Mouse (Mus musculus): Measurements from ENCODE around the gene Ralgapa1. TPM values are rescaled to one million over a fixed set of nuclear protein-coding genes. Genes with fewer than 3 reads are reported as not detected.
"Not testable (repeated sequence)": the region's sequence is repeated elsewhere in the genome, so short reads cannot be mapped to it uniquely, and the experiment has no call there.

The Ralgapa1 gene
- polyA plus RNA-seq, 1 experiment from 2014 or later: 18.6 TPM

GRCm38 (mm10) chr12:55798745-55799144 lies 22.2 kb downstream of the Ralgapa1 start:
- Histone ChIP-seq H3K36me3 (0 out of 2 replicates have a peak, but pooled peaks cover 5% of the 10 kb centered on the region), H3K4me2 (no peak overlapping the region), H3K9ac (no peak overlapping the region), H3K27ac (no peak overlapping the region), H3K4me3 (no peak overlapping the region), H3K9me3 (no peaks in the 10 kb centered on the region), H3K4me1 (no peaks in the 10 kb centered on the region), H3K27me3 (no peaks in the 10 kb centered on the region)
- WGBS: 93% methylated on average over 4 of the region's 4 CpGs
- ATAC-seq (ENCODE audit: insufficient number of reproducible peaks, insufficient read depth, low FRiP score, low TSS enrichment, low read depth): no peak

GRCm38 (mm10) chr12:55797103-55797502 lies 23.9 kb downstream of the Ralgapa1 start:
- no peak overlapping the region for H3K9ac ChIP-seq
- no peaks in the 10 kb centered on the region for H3K27me3 ChIP-seq
- H3K4me3 ChIP-seq: no peak overlapping the region
- 84% methylated on average over 3 of the region's 3 CpGs for whole genome bisulfite sequencing
- H3K36me3 ChIP-seq: 0 out of 2 replicates have a peak, but pooled peaks cover 7% of the 10 kb centered on the region
- no peaks in the 10 kb centered on the region for H3K9me3 ChIP-seq
- no peaks in the 10 kb centered on the region for H3K4me1 ChIP-seq
- H3K4me2 ChIP-seq: no peak overlapping the region
- H3K27ac ChIP-seq: no peak overlapping the region
- no peak for ATAC-seq (ENCODE audit: insufficient number of reproducible peaks, insufficient read depth, low FRiP score, low TSS enrichment, low read depth)

DNA sequence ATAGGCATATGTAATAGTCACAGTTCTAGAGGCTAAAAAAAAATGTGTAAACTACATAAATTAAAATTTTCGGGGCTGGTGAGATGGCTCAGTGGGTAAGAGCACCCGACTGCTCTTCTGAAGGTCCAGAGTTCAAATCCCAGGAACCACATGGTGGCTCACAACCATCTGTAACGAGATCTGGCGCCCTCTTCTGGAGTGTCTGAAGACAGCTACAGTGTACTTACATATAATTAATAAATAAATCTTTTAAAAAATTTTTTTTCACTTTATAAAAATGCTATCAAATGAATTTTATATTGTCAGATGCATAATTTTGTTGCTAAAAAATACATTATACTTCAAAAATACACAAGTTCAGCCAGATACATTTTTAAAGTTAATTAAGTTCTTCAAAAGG lies 26.5 kb downstream of the Ralgapa1 start:
- not testable (repeated sequence) for ATAC-seq (ENCODE audit: insufficient number of reproducible peaks, insufficient read depth, low FRiP score, low TSS enrichment, low read depth); H3K4me2 ChIP-seq; H3K4me1 ChIP-seq; H3K9ac ChIP-seq; H3K27ac ChIP-seq; H3K9me3 ChIP-seq; H3K36me3 ChIP-seq; H3K27me3 ChIP-seq; H3K4me3 ChIP-seq
- WGBS: 76% methylated on average over 4 of the region's 4 CpGs

DNA sequence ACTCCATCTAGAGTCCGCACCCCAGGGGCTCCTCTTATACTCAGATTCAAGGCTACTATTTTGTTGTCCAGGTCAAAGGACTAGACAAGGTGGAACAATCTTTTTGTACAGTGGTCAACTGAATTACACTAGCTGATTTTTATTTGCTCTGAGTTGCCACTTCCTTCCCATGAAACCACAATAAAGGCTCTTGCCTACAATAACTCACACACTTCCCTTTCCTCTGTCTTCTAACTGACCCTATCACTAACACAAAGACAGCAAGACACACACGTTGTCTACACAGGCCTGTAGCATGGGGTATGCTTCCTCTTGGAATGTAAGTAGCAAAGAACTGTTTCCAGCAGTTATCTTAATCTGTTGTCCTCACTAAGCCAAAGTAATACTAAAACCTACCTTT lies 35.7 kb downstream of the Ralgapa1 start:
- Histone ChIP-seq H3K4me3 (no peak overlapping the region), H3K4me1 (no peaks in the 10 kb centered on the region), H3K27ac (no peak overlapping the region), H3K36me3 (peaks cover 33% of the 10 kb centered on the region), H3K4me2 (no peak overlapping the region), H3K9me3 (no peaks in the 10 kb centered on the region), H3K27me3 (no peaks in the 10 kb centered on the region), H3K9ac (no peak overlapping the region)
- 87% methylated on average over 2 of the region's 2 CpGs for WGBS
- ATAC-seq (ENCODE audit: insufficient number of reproducible peaks, insufficient read depth, low FRiP score, low TSS enrichment, low read depth): no peak

DNA sequence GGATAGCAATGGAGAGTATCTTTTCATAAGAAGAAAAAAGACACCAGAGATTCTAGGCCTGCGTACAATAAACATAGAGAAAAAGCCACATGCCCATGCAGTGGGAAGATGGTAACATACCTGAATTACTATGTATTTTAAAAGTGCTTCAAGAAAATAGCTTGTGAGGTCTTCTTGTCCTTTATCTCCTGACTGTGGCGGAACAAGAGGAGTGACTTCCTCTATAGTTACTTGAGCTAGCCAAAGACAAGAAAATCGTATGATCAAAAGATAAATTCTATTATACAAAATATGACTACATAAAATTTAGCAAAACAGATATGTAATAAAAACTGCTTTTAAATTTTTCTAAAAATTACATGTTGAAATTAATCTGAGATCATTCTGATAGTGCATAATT lies 38.3 kb downstream of the Ralgapa1 start:
- WGBS: 87% methylated on average over 3 of the region's 3 CpGs
- Histone ChIP-seq H3K4me2 (no peak overlapping the region), H3K36me3 (peaks cover 29% of the 10 kb centered on the region), H3K9ac (no peak overlapping the region), H3K4me3 (no peak overlapping the region), H3K4me1 (no peaks in the 10 kb centered on the region), H3K27ac (no peak overlapping the region), H3K27me3 (no peaks in the 10 kb centered on the region), H3K9me3 (no peaks in the 10 kb centered on the region)
- no peak for ATAC-seq (ENCODE audit: insufficient number of reproducible peaks, insufficient read depth, low FRiP score, low TSS enrichment, low read depth)

DNA sequence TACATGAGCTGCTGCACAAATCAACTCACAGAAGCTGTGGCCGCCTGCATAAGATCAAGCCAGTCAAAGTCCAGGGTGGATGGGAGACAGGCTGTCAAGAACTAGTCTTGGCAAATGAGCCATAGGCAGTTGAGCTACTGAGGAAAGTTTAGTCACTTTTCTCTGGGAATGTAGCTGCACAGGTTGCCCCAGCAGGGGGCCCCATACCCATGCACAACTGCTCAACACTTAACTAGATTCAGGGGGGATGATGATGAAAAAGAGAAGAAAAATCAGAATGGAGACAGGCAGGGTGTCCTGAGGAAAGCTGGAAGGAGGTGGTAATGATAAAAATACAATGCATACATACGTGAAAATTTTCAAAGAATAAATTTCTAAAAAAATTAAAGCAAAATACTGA lies 42.7 kb downstream of the Ralgapa1 start:
- H3K9me3 ChIP-seq: no peaks in the 10 kb centered on the region
- no peaks in the 10 kb centered on the region for H3K4me1 ChIP-seq
- no peaks in the 10 kb centered on the region for H3K27me3 ChIP-seq
- no peak overlapping the region for H3K9ac ChIP-seq
- no peak overlapping the region for H3K4me3 ChIP-seq
- no peak for ATAC-seq (ENCODE audit: insufficient number of reproducible peaks, insufficient read depth, low FRiP score, low TSS enrichment, low read depth)
- WGBS: 86% methylated on average over 2 of the region's 2 CpGs
- H3K36me3 ChIP-seq: peaks cover 29% of the 10 kb centered on the region
- no peak overlapping the region for H3K27ac ChIP-seq
- no peak overlapping the region for H3K4me2 ChIP-seq

GRCm38 (mm10) chr12:55777356-55777755 lies 43.6 kb downstream of the Ralgapa1 start:
- Histone ChIP-seq H3K9ac (no peak overlapping the region), H3K27me3 (no peaks in the 10 kb centered on the region), H3K4me1 (no peaks in the 10 kb centered on the region), H3K27ac (no peak overlapping the region), H3K4me3 (no peak overlapping the region), H3K36me3 (peaks cover 29% of the 10 kb centered on the region), H3K9me3 (no peaks in the 10 kb centered on the region), H3K4me2 (no peak overlapping the region)
- no peak for ATAC-seq (ENCODE audit: insufficient number of reproducible peaks, insufficient read depth, low FRiP score, low TSS enrichment, low read depth)

DNA sequence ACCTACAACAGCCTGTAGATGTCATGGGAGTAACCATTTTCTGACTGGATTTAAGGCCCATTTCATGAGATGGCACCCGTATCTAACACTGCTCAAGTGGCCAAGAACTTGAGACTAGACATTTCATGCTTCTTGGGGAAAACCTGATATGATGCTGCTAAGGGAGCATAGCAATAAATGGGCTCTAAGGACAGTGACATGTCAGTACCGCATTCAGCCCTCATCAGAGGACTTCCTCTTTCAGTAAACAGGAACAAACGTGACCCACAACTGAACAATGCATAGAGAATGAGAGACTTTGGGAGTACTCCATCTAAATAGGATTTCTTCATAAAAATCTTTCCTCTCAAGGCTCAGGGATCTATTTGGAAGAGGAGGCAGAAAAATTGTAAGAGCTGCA lies 46.7 kb downstream of the Ralgapa1 start:
- no peak overlapping the region for H3K27ac ChIP-seq
- no peak for ATAC-seq (ENCODE audit: insufficient number of reproducible peaks, insufficient read depth, low FRiP score, low TSS enrichment, low read depth)
- no peaks in the 10 kb centered on the region for H3K9me3 ChIP-seq
- H3K4me2 ChIP-seq: no peak overlapping the region
- H3K36me3 ChIP-seq: peaks cover 27% of the 10 kb centered on the region
- no peaks in the 10 kb centered on the region for H3K27me3 ChIP-seq
- WGBS: 88% methylated on average over 3 of the region's 3 CpGs
- no peaks in the 10 kb centered on the region for H3K4me1 ChIP-seq
- H3K4me3 ChIP-seq: no peak overlapping the region
- no peak overlapping the region for H3K9ac ChIP-seq

- no peak overlapping the region for H3K4me3 ChIP-seq
- H3K9ac ChIP-seq: no peak overlapping the region
- H3K9me3 ChIP-seq: no peaks in the 10 kb centered on the region
- no peak for ATAC-seq (ENCODE audit: insufficient number of reproducible peaks, insufficient read depth, low FRiP score, low TSS enrichment, low read depth)
- H3K27ac ChIP-seq: no peak overlapping the region
- peaks cover 27% of the 10 kb centered on the region for H3K36me3 ChIP-seq
- WGBS: 73% methylated on average over 1 of the region's 1 CpGs
- H3K4me1 ChIP-seq: peaks cover 2% of the 10 kb centered on the region; the same call in 1 of the 2 replicates
- H3K27me3 ChIP-seq: no peaks in the 10 kb centered on the region
- H3K4me2 ChIP-seq: no peak overlapping the region
Measured at GRCm38 (mm10) chr12:55720319-55720718, 100.6 kb downstream of the Ralgapa1 start.

DNA sequence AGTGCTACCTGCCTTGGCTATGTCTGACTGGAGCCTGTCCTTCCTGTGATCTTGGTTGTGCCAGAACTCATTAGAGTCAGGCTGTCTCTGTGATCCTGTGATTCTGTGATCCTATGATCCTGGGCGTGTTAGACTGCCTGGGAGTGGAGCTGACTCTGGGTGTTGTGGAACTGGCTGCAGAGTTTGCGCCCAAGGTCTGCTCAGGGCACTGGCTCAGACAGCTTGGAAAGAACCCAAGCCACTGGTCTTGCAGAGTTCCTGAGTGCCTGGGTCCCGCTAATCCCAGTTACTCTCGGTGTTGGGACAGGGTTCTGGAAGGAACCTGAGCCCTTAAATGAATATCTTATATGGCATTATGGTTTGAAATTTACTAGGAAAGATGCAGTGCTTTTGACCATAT lies 115.1 kb downstream of the Ralgapa1 start:
- WGBS: 96% methylated on average over 4 of the region's 4 CpGs
- Histone ChIP-seq H3K27ac (no peak overlapping the region), H3K27me3 (no peaks in the 10 kb centered on the region), H3K9me3 (no peaks in the 10 kb centered on the region), H3K4me2 (no peak overlapping the region), H3K4me3 (no peak overlapping the region), H3K9ac (no peak overlapping the region), H3K4me1 (no peaks in the 10 kb centered on the region), H3K36me3 (peaks cover 46% of the 10 kb centered on the region)
- ATAC-seq (ENCODE audit: insufficient number of reproducible peaks, insufficient read depth, low FRiP score, low TSS enrichment, low read depth): no peak

DNA sequence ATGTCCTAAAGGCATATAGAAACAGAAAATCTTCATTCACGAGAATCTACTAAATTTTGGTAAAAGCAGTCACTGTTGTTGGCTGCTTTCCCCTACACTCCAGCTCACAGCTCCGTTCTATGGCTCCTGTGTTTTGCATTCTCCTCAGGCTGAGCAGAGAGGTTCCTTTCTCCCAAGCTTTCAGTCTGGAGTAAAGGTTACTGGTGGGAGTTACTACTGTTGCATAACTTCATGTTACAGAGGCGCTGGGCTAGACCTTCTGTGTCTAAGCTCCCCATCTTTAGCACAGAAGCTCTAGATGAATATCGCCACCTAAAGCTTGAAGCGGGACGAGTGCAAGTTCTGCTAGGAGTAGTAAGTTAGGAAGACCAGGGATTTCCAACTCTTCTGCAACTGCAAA lies 154.3 kb downstream of the Ralgapa1 start:
- Histone ChIP-seq H3K4me3 (no peak overlapping the region), H3K27ac (no peak overlapping the region), H3K9me3 (no peaks in the 10 kb centered on the region), H3K27me3 (no peaks in the 10 kb centered on the region), H3K4me1 (no peaks in the 10 kb centered on the region), H3K9ac (no peak overlapping the region), H3K36me3 (peaks cover 12% of the 10 kb centered on the region), H3K4me2 (no peak overlapping the region)
- no peak for ATAC-seq (ENCODE audit: insufficient number of reproducible peaks, insufficient read depth, low FRiP score, low TSS enrichment, low read depth)
- WGBS: 86% methylated on average over 6 of the region's 6 CpGs

DNA sequence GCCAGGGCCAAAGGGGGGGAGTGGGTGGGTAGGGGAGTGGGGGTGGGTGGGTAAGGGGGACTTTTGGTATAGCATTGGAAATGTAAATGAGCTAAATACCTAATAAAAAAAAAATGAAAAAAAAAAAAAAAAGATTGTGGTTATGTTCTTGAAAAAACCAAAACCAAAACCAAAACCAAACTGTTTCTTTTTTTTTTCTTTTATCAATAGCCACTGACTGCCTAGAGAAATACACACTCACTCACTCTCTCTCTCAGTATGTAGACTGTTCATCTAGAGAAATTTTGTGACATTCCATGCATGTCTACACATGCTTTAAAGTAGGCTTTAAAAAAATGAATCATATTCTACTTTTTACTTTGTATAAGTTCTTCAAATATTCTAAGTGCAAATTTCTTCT lies 157.8 kb downstream of the Ralgapa1 start:
- H3K4me2 ChIP-seq; H3K27me3 ChIP-seq; ATAC-seq (ENCODE audit: insufficient number of reproducible peaks, insufficient read depth, low FRiP score, low TSS enrichment, low read depth): not testable (repeated sequence)

DNA sequence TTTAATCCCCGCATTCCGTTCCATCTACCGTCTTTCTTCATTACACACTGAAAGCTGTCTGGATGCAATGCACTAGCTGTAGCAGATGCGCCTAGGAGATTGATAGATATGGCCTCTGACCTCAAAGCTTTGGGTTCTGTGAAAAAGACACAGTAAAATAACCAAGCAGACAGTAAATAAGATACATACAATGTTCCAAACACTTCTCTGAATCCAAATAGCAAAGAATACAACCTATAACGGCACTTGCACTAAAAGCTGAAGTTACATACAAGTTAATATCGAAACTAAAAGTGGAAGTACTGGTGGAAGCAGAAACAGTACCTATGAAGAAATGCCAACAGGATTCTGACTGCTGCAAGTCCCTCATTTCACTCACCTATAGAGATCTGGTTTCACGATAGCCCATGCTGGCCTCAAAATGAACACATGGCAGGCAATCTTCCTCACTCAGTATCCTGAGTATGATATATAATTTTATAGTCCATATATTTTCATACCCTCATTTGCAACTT lies 172.9 kb downstream of the Ralgapa1 start:
- 90% methylated on average over 7 of the region's 7 CpGs for WGBS
- no peaks in the 10 kb centered on the region for H3K4me1 ChIP-seq
- ATAC-seq (ENCODE audit: insufficient number of reproducible peaks, insufficient read depth, low FRiP score, low TSS enrichment, low read depth): no peak
- no peak overlapping the region for H3K27ac ChIP-seq
- no peak overlapping the region for H3K9ac ChIP-seq
- no peaks in the 10 kb centered on the region for H3K27me3 ChIP-seq
- no peak overlapping the region for H3K4me2 ChIP-seq
- no peak overlapping the region for H3K4me3 ChIP-seq
- H3K36me3 ChIP-seq: 0 out of 2 replicates have a peak, but pooled peaks cover 4% of the 10 kb centered on the region
- no peaks in the 10 kb centered on the region for H3K9me3 ChIP-seq

More for the DNA sequence above, 157.8 kb downstream of the Ralgapa1 start:
- H3K36me3 ChIP-seq: peaks cover 23% of the 10 kb centered on the region
- H3K4me3 ChIP-seq, H3K27ac ChIP-seq, H3K9me3 ChIP-seq, H3K9ac ChIP-seq, H3K4me1 ChIP-seq: not testable (repeated sequence)
